Mouse (Mus musculus) MEL (cell line): ENCODE data around the gene Comt.

Experiments
- CTCF ChIP-seq, 3 experiments: IDR thresholded peaks in 2 of 3; conservative IDR thresholded peaks in 1 of 3; 2 replicates each; pipeline ENCODE4 v1.5.1; 2011 to 2012; ENCODE audit warnings: low read length in 3 of 3, low read depth in 2 of 3, mild to moderate bottlenecking in 2 of 3, improper control_type of control experiment in 1 of 3, inconsistent platforms in 1 of 3, mixed read lengths in 1 of 3, moderate library complexity in 1 of 3; ENCODE audit not compliant: control insufficient read depth in 1 of 3, insufficient read depth in 1 of 3, poor library complexity in 1 of 3, severe bottlenecking in 1 of 3
- EP300 ChIP-seq, 2 experiments: IDR thresholded peaks; 2 replicates each; pipeline ENCODE4 v1.6.1; 2011; ENCODE audit warnings: improper control_type of control experiment in 2 of 2, low read length in 2 of 2, low read depth in 1 of 2, mild to moderate bottlenecking in 1 of 2
- GATA1 ChIP-seq: IDR thresholded peaks from 2 replicates; pipeline ENCODE4 v1.6.1; 2011; ENCODE audit warnings: low read depth, low read length, improper control_type of control experiment
- JUND ChIP-seq: IDR thresholded peaks from 2 replicates; pipeline ENCODE4 v1.6.1; 2011; ENCODE audit warnings: low read depth, mild to moderate bottlenecking, improper control_type of control experiment, low read length
- MAFK ChIP-seq: IDR thresholded peaks from 2 replicates; pipeline ENCODE4 v1.6.1; 2011; ENCODE audit warnings: low read depth, mild to moderate bottlenecking, low read length, improper control_type of control experiment, borderline replicate concordance
- MAZ ChIP-seq: IDR thresholded peaks from 2 replicates; pipeline ENCODE4 v1.6.1; 2012; ENCODE audit warnings: low read depth, mild to moderate bottlenecking, inconsistent platforms, low read length, improper control_type of control experiment
- MEF2A ChIP-seq: IDR thresholded peaks from 2 replicates; pipeline ENCODE4 v1.6.1; 2014; ENCODE audit warnings: low read depth, mild to moderate bottlenecking, inconsistent platforms, low read length, improper control_type of control experiment; ENCODE audit not compliant: poor library complexity, insufficient replicate concordance, severe bottlenecking; ENCODE audit errors: extremely low read depth
- MXI1 ChIP-seq: IDR thresholded peaks from 2 replicates; pipeline ENCODE4 v1.6.1; 2011; ENCODE audit warnings: mild to moderate bottlenecking, low read depth, low read length, improper control_type of control experiment
- POLR2A ChIP-seq, 2 experiments: IDR thresholded peaks; 2 replicates each; pipeline ENCODE4 v1.6.1; 2011 to 2012; ENCODE audit warnings: low read length in 2 of 2, mild to moderate bottlenecking in 2 of 2, control low read depth in 1 of 2, improper control_type of control experiment in 1 of 2, low read depth in 1 of 2, moderate library complexity in 1 of 2; ENCODE audit not compliant: control insufficient read depth in 1 of 2, insufficient read depth in 1 of 2, poor library complexity in 1 of 2
- RCOR1 ChIP-seq: IDR thresholded peaks from 2 replicates; pipeline ENCODE4 v1.6.1; 2012; ENCODE audit warnings: low read depth, mild to moderate bottlenecking, inconsistent platforms, low read length, improper control_type of control experiment
- SIN3A ChIP-seq: IDR thresholded peaks from 2 replicates; pipeline ENCODE4 v1.6.1; 2012; ENCODE audit warnings: low read length, improper control_type of control experiment, inconsistent platforms
- SMC3 ChIP-seq: IDR thresholded peaks from 2 replicates; pipeline ENCODE4 v1.6.1; 2011; ENCODE audit warnings: low read depth, low read length, improper control_type of control experiment
- UBTF ChIP-seq: IDR thresholded peaks from 2 replicates; pipeline ENCODE4 v1.6.1; 2012; ENCODE audit warnings: low read depth, mild to moderate bottlenecking, inconsistent platforms, low read length, improper control_type of control experiment, moderate library complexity, borderline replicate concordance; ENCODE audit not compliant: insufficient read depth
- ZC3H11A ChIP-seq: IDR thresholded peaks from 2 replicates; pipeline ENCODE4 v1.6.1; 2012; ENCODE audit warnings: low read depth, mild to moderate bottlenecking, inconsistent platforms, low read length, improper control_type of control experiment

- TF ChIP-seq MAFK = no peak
- TF ChIP-seq SMC3 = peak; percentile 62
- TF ChIP-seq GATA1 = no peak
- TF ChIP-seq JUND = no peak
- peak in 2 of 3 experiments; percentile 43 to 58; a peak in 4 of 6 replicates for TF ChIP-seq CTCF (IDR thresholded peaks at IDR 0.05 in 2 of 3, conservative IDR thresholded peaks at IDR 0.05 in 1 of 3; ENCODE audit: control insufficient read depth in 1 of 3, insufficient read depth in 1 of 3, low read depth in 2 of 3, low read length in 3 of 3, poor library complexity in 1 of 3, severe bottlenecking in 1 of 3)
- TF ChIP-seq EP300 (IDR thresholded peaks at IDR 0.05; ENCODE audit: low read depth in 1 of 2, low read length in 2 of 2) = no peak
- TF ChIP-seq MXI1 = no peak
- TF ChIP-seq ZC3H11A = peak; percentile 31; the same call in 1 of the 2 replicates
- TF ChIP-seq MAZ = no peak
- no peak for TF ChIP-seq SIN3A
- TF ChIP-seq RCOR1 = no peak
- TF ChIP-seq POLR2A (IDR thresholded peaks at IDR 0.05; ENCODE audit: control insufficient read depth in 1 of 2, insufficient read depth in 1 of 2, low read depth in 1 of 2, low read length in 2 of 2, poor library complexity in 1 of 2) = no peak
- TF ChIP-seq MEF2A = no peak
- TF ChIP-seq UBTF = no peak
Measured at GRCm38 (mm10) chr16:18470829-18471228, 44.2 kb upstream of the Comt start.
